Mouse (Mus musculus) neural tube, embryonic 14.5 days (tissue): ENCODE measurements at regions not wholly inside any gene's neighbourhood (a gene's known extent, or its start where the extent isn't known, plus 50 kb on each side); places are given as distances from the start of the nearest gene placed in this dataset.

Experiments used
- ATAC-seq: fragments of 200-750 bp; cut with Nextera tagmentation; 2 replicates; pipeline ENCODE4 v1.8.0; 2017; ENCODE audit warnings: low read depth, mild to moderate bottlenecking, moderate TSS enrichment, moderate library complexity
- H3K27ac ChIP-seq: fragments of 300-500 bp; sonication (generic); 2 replicates; pipeline ENCODE4 v1.5.1; 2014; ENCODE audit warnings: low read depth, mild to moderate bottlenecking, control low read depth, low read length, moderate library complexity, mixed read lengths
- H3K27me3 ChIP-seq: fragments of 300-500 bp; sonication (generic); 2 replicates; pipeline ENCODE4 v1.6.1; 2014; ENCODE audit warnings: low read length; ENCODE audit not compliant: control insufficient read depth, insufficient read depth
- H3K36me3 ChIP-seq: fragments of 300-500 bp; sonication (generic); 2 replicates; pipeline ENCODE4 v1.6.1; 2014; ENCODE audit warnings: low read length, mixed read lengths; ENCODE audit not compliant: control insufficient read depth, insufficient read depth
- H3K4me1 ChIP-seq: fragments of 300-500 bp; sonication (generic); 2 replicates; pipeline ENCODE4 v1.6.1; 2014; ENCODE audit warnings: low read length; ENCODE audit not compliant: control insufficient read depth, insufficient read depth
- H3K4me2 ChIP-seq: fragments of 300-500 bp; sonication (generic); 2 replicates; pipeline ENCODE4 v1.6.1; 2014; ENCODE audit warnings: mild to moderate bottlenecking, low read depth, low read length, control low read depth
- H3K4me3 ChIP-seq: fragments of 300-500 bp; sonication (generic); 2 replicates; pipeline ENCODE4 v1.5.1; 2014; ENCODE audit warnings: low read depth, low read length, control low read depth, mixed read lengths
- H3K9ac ChIP-seq: fragments of 300-500 bp; sonication (generic); replicated peaks from 2 replicates; pipeline ENCODE4 v1.6.1; 2014; ENCODE audit warnings: low read depth, mild to moderate bottlenecking, control low read depth, low read length, mixed read lengths
- H3K9me3 ChIP-seq: fragments of 300-500 bp; sonication (generic); 2 replicates; pipeline ENCODE4 v1.6.1; 2016; ENCODE audit warnings: low read length; ENCODE audit not compliant: control insufficient read depth
- WGBS: fragments of 180-500 bp; shearing (Covaris S2); extraction: QIAGEN DNeasy Blood & Tissue Kit; methylation state at CpG from one replicate; pipeline ENCODE4 v1.1.7; 2014; 5-methylcytosine and 5-hydroxymethylcytosine counted together

GRCm38 (mm10) chr5:119246824-119247223 lies 423.6 kb upstream of the Tbx3 start:
- no peaks in the 10 kb centered on the region for H3K36me3 ChIP-seq
- no peak overlapping the region for H3K4me2 ChIP-seq
- no peaks in the 10 kb centered on the region for H3K4me1 ChIP-seq
- WGBS, result 76% methylated on average over 10 of the region's 10 CpGs
- no peak overlapping the region for H3K4me3 ChIP-seq
- no peaks in the 10 kb centered on the region for H3K9me3 ChIP-seq
- H3K27ac ChIP-seq, result no peak overlapping the region
- ATAC-seq, result no peak
- H3K27me3 ChIP-seq, result no peaks in the 10 kb centered on the region
- no peak overlapping the region for H3K9ac ChIP-seq

DNA sequence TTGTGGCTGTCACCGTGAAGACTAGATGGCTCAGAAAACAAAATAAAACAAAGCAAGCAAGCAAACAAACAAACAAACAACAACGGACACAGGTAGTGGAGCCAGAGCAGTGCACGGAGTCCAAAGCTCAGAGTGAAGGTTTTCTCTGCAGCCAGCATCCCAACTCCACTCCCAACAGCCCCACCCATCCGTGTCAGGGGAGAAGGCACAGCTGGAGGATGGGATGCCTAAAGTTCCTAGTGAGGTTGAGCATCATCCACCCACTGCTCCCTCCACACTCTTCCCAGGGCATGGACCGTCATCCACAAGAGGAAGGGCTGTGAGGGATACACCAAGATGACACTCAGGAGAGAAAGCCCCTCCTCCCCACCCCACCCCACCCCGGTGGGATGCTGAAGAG lies 421.8 kb upstream of the Tbx3 start:
- Histone ChIP-seq H3K4me3 (no peak overlapping the region), H3K4me2 (no peak overlapping the region), H3K27ac (no peak overlapping the region), H3K27me3 (no peaks in the 10 kb centered on the region), H3K9me3 (no peaks in the 10 kb centered on the region), H3K9ac (no peak overlapping the region), H3K4me1 (no peaks in the 10 kb centered on the region), H3K36me3 (no peaks in the 10 kb centered on the region)
- WGBS, result 81% methylated on average over 6 of the region's 6 CpGs
- ATAC-seq, result no peak

DNA sequence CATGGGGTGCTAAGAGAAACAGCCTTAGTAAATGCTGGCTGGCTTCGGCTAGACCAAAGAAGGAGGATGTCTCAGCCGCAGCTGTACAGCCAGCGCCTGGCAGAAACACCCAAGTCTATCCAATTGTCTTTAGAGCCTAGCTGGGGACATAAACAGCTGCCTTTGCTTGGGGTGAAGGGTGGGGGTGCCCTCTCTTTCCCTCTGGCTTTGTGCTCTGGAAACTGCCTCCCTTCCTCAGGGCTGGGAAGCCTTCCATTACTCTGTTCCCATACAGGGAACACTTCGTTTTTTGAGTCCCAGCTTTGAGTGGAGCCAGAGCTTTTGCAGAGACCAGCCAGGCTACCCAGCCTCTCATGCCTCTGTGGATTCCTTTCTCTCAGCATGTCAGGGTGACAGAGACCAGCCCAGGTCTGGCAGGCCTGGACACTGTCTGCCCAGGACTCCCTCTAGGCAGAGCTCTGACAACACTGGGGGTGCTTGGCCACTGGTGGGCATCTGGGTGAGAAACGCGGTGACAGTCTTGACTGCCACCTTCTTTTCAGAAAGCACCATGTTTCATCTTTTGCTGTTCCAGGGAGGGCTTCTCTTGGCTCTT lies 421.2 kb upstream of the Tbx3 start:
- H3K9me3 ChIP-seq, result no peaks in the 10 kb centered on the region
- 82% methylated on average over 6 of the region's 6 CpGs for WGBS

GRCm38 (mm10) chr5:119251311-119252047 lies 419.0 kb upstream of the Tbx3 start:
- H3K4me2 ChIP-seq, result no peak overlapping the region
- 41% methylated on average over 9 of the region's 9 CpGs for WGBS
- no peaks in the 10 kb centered on the region for H3K27me3 ChIP-seq
- no peaks in the 10 kb centered on the region for H3K36me3 ChIP-seq
- H3K4me1 ChIP-seq, result no peaks in the 10 kb centered on the region
- ATAC-seq, result no peak
- H3K27ac ChIP-seq, result no peak overlapping the region
- no peak overlapping the region for H3K4me3 ChIP-seq
- H3K9me3 ChIP-seq, result no peaks in the 10 kb centered on the region
- no peak overlapping the region for H3K9ac ChIP-seq

More for the DNA sequence above, 421.2 kb upstream of the Tbx3 start:
- Histone ChIP-seq H3K27me3 (no peaks in the 10 kb centered on the region), H3K4me1 (no peaks in the 10 kb centered on the region), H3K4me2 (no peak overlapping the region), H3K4me3 (no peak overlapping the region), H3K9ac (no peak overlapping the region), H3K36me3 (no peaks in the 10 kb centered on the region), H3K27ac (no peak overlapping the region)
- no peak for ATAC-seq

DNA sequence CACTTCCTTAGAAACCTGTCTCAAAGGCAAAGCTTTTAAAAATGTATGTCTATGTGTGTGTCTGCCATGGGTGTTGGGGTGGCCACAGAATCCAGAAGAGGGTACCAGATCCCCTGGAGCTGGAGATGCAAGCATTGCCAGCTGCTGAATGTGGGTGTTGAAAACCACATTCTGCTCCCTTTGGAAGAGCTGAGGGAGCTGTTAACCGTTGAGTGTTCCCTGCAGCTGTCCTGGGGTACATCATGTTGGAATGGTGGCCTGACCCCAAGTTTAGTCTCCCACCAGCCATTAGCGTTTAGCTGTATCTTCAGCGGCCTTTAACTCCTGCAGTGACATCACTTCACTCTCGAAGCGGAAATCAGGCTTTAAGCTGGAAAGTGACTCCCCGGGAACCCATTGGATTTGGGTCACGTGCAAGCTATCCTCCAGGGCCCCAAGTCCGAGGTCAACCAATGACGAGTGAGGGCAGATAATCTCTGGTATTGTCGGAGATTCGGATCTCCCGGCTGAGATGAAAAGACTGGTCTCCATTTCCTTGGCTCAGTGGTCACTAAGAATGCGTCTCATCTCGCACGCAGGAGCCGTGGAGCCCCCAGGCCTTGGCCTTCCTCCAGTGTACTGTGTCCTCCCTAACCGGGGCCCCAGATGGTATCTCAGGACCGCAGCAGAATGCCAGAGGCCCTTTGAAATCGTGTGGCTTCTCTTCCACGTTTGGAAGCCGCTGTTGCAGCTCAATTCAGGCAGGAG lies 412.9 kb upstream of the Tbx3 start:
- no peak overlapping the region for H3K9ac ChIP-seq
- ATAC-seq, result no peak
- no peaks in the 10 kb centered on the region for H3K4me1 ChIP-seq
- H3K27me3 ChIP-seq, result no peaks in the 10 kb centered on the region
- WGBS, result 51% methylated on average over 21 of the region's 21 CpGs
- H3K4me2 ChIP-seq, result no peak overlapping the region
- H3K4me3 ChIP-seq, result no peak overlapping the region
- no peak overlapping the region for H3K27ac ChIP-seq
- no peaks in the 10 kb centered on the region for H3K36me3 ChIP-seq
- H3K9me3 ChIP-seq, result no peaks in the 10 kb centered on the region

DNA sequence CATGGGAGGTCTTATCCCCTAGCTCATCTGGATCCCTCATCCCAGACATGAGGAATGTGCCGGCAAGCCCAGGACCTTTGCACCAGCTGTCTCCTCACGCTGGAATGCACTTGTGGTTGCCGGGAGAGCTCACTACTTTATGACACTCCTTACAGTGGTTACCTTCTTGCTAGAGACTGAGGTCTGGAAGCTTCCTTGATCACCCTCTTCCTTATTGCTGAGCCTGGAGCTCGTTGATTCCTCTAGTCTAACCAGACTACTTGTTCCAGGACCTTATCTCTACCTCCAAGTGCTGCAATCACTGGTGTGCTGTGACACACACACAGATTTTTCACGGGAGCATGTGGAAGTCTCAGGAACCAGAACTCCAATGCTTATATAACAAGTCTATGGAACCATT lies 411.6 kb upstream of the Tbx3 start:
- Histone ChIP-seq H3K4me1 (no peaks in the 10 kb centered on the region), H3K9ac (no peak overlapping the region), H3K27ac (no peak overlapping the region), H3K4me3 (no peak overlapping the region), H3K9me3 (no peaks in the 10 kb centered on the region), H3K4me2 (no peak overlapping the region), H3K36me3 (no peaks in the 10 kb centered on the region), H3K27me3 (no peaks in the 10 kb centered on the region)
- 86% methylated on average over 5 of the region's 5 CpGs for WGBS
- ATAC-seq, result no peak

- Histone ChIP-seq H3K9me3 (no peaks in the 10 kb centered on the region), H3K36me3 (no peaks in the 10 kb centered on the region), H3K27me3 (no peaks in the 10 kb centered on the region), H3K4me1 (no peaks in the 10 kb centered on the region), H3K27ac (no peak overlapping the region), H3K4me2 (no peak overlapping the region), H3K9ac (no peak overlapping the region), H3K4me3 (no peak overlapping the region)
- no peak for ATAC-seq
- WGBS, result 80% methylated on average over 20 of the region's 20 CpGs
Observed at GRCm38 (mm10) chr5:119265149-119265890, 405.1 kb upstream of the Tbx3 start.

- ATAC-seq, result no peak
- Histone ChIP-seq H3K27ac (no peak overlapping the region), H3K27me3 (no peaks in the 10 kb centered on the region), H3K9ac (no peak overlapping the region), H3K4me1 (no peaks in the 10 kb centered on the region), H3K4me2 (no peak overlapping the region), H3K4me3 (no peak overlapping the region), H3K9me3 (no peaks in the 10 kb centered on the region), H3K36me3 (no peaks in the 10 kb centered on the region)
- 74% methylated on average over 26 of the region's 26 CpGs for WGBS
Observed at GRCm38 (mm10) chr5:119271234-119271852, 399.1 kb upstream of the Tbx3 start.
